Mouse (Mus musculus) heart, adult 2 months (tissue): ENCODE results near the gene Sash1.

Experiments
- EP300 ChIP-seq: fragments of 200-500 bp; IDR thresholded peaks from 2 replicates; pipeline ENCODE4 v1.6.1; 2011; ENCODE audit warnings: low read depth, low read length, control low read depth; ENCODE audit not compliant: insufficient read depth
- POLR2A ChIP-seq: fragments of 200-500 bp; IDR thresholded peaks from 2 replicates; pipeline ENCODE4 v1.6.1; 2011; ENCODE audit warnings: mild to moderate bottlenecking, low read depth, low read length, control low read depth; ENCODE audit not compliant: insufficient read depth

- TF ChIP-seq POLR2A (no peak), EP300 (no peak)
Measured at GRCm38 (mm10) chr10:8810496-8810895, 75.4 kb downstream of the Sash1 start.
